Mouse (Mus musculus) spleen, adult 2 months (tissue): ENCODE data around the gene Dgcr2.

ENCODE experiments used
- CTCF ChIP-seq: fragments of 200-500 bp; IDR thresholded peaks from 2 replicates; pipeline ENCODE4 v1.5.1; 2011; ENCODE audit warnings: mild to moderate bottlenecking, inconsistent platforms; ENCODE audit not compliant: insufficient read depth, insufficient read length, insufficient replicate concordance; ENCODE audit errors: extremely low read depth
- POLR2A ChIP-seq: fragments of 200-500 bp; IDR thresholded peaks from 2 replicates; pipeline ENCODE4 v1.6.1; 2011; ENCODE audit warnings: low read depth, low read length, inconsistent platforms

DNA sequence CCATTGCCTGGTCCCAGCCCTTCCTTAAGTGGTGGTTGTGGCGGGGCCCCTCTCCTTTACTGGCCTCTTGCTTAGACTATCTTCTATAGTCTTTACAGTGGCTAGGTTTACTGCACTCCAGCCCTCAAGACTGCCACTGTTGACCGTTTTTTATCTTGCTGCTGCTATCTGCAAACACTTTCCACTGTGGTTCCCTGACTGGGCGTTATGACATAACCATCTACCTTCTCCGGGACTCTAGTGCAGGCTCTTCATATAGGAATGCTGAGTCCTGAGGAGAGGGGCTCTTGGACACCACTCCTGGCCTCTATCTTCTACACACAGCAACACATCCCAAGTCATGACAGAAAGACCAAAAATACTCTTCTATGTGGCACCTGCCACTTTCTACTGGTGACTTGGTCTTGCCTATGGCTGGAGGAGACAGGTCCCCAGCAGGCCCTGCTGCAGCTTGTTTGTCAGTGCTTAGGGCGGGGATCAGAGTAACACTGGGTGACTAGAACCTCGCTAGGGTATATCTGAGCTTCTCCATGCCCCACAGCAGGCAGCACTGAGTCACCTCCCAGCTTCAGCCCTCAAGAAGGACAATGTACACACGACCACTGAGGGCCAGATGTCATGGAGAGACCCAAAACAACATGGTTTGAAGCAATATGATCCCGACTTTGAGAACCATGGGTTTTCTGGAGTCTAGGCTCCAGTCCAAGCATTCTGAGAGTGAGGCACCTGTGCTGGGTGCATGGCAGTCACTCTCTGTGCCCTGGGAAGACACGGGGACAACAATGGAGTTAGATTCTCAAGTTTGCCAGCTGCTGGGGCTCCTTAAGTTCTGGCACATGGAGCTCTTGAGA is 35.5 kb upstream of the Dgcr2 start:
- no peak for TF ChIP-seq CTCF
- TF ChIP-seq POLR2A, result no peak
